Mouse (Mus musculus): Measurements from ENCODE around the gene Abca17.

- TF ChIP-seq GATA1 (IDR thresholded peaks at IDR 0.05; ENCODE audit: borderline replicate concordance, low read length) (no peak), FLI1 (IDR thresholded peaks at IDR 0.05; ENCODE audit: low read length) (no peak)
Measured at GRCm38 (mm10) chr17:24349176-24349575, 1.7 kb downstream of the Abca17 start.
